Mouse (Mus musculus) embryo, embryonic 11.5 days (tissue): ENCODE measurements around the gene Eqtn.

Source experiments
- DNase-seq: peaks from one replicate; pipeline ENCODE4 v3.0.0-alpha.2; 2012; ENCODE audit warnings: low read depth, low spot score

Eqtn gene

GRCm38 (mm10) chr4:94928743-94929142, at the start of gene Eqtn:
Eqtn (minus strand) TSS chr4:94928843.
- no peak for DNase-seq

GRCm38 (mm10) chr4:94973321-94973720, 44.7 kb upstream of the Eqtn start:
- no peak for DNase-seq

- DNase-seq: no peak
Observed at GRCm38 (mm10) chr4:94952773-94953172, 24.1 kb upstream of the Eqtn start.

GRCm38 (mm10) chr4:94941221-94941855, 12.7 kb upstream of the Eqtn start:
- DNase-seq: no peak

- DNase-seq: no peak
Observed at GRCm38 (mm10) chr4:94901780-94902179, 26.9 kb downstream of the Eqtn start.

GRCm38 (mm10) chr4:94900744-94901143, 27.9 kb downstream of the Eqtn start:
- peak; percentile 14 for DNase-seq
